Mouse (Mus musculus) kidney, adult 2 months (tissue): ENCODE results near the gene Abtb2. TPM values are rescaled to one million over a fixed set of nuclear protein-coding genes. Genes with fewer than 3 reads are reported as not detected.
"Not testable (repeated sequence)": the region's sequence is repeated elsewhere in the genome, so short reads cannot be mapped to it uniquely, and the experiment has no call there.

ENCODE experiments used
- DNase-seq: peaks from one replicate; pipeline ENCODE4 v3.0.0; 2021
- H3K27ac ChIP-seq: fragments of 200-500 bp; 2 replicates; pipeline ENCODE4 v1.5.1; 2012; ENCODE audit warnings: low read depth, low read length, control low read depth, inconsistent platforms; ENCODE audit not compliant: insufficient read depth
- H3K27me3 ChIP-seq: fragments of 200-500 bp; replicated peaks from 2 replicates; pipeline ENCODE4 v1.6.1; 2012; ENCODE audit warnings: mild to moderate bottlenecking, moderate library complexity, low read length, inconsistent platforms; ENCODE audit not compliant: control insufficient read depth, insufficient read depth
- H3K36me3 ChIP-seq: fragments of 200-500 bp; 2 replicates; pipeline ENCODE4 v1.6.1; 2012; ENCODE audit warnings: mild to moderate bottlenecking, moderate library complexity, low read length, inconsistent platforms; ENCODE audit not compliant: control insufficient read depth, insufficient read depth
- H3K4me1 ChIP-seq: fragments of 200-500 bp; 2 replicates; pipeline ENCODE4 v1.6.1; 2011; ENCODE audit warnings: low read length; ENCODE audit not compliant: control insufficient read depth, insufficient read depth
- H3K4me3 ChIP-seq: fragments of 200-500 bp; 2 replicates; pipeline ENCODE4 v1.5.1; 2011; ENCODE audit warnings: mild to moderate bottlenecking, low read depth, low read length, control low read depth; ENCODE audit not compliant: insufficient read depth
- CTCF ChIP-seq: fragments of 200-500 bp; conservative IDR thresholded peaks from 2 replicates; pipeline ENCODE4 v1.5.1; 2011; ENCODE audit warnings: low read depth, mild to moderate bottlenecking, control low read depth, low read length, moderate library complexity, mixed read lengths; ENCODE audit not compliant: insufficient read depth, insufficient read length
- POLR2A ChIP-seq: fragments of 200-500 bp; IDR thresholded peaks from one replicate; pipeline ENCODE4 v1.6.1; 2011; ENCODE audit warnings: low read depth, low read length, control low read depth
- WGBS: fragments of 180-500 bp; shearing (Covaris S2); methylation state at CpG from one replicate; pipeline ENCODE4 v1.1.7; 2018; 5-methylcytosine and 5-hydroxymethylcytosine counted together
- polyA plus RNA-seq: library from polyadenylated mRNA; depleted of rRNA; stranded (reverse); fragments of >200 nt; gene quantifications from 2 replicates; pipeline ENCODE4 v1.2.3, GENCODE M21; 2012; rRNA removed

The Abtb2 gene
- polyA plus RNA-seq = 11.6 and 12.0 TPM in 2 replicates

DNA sequence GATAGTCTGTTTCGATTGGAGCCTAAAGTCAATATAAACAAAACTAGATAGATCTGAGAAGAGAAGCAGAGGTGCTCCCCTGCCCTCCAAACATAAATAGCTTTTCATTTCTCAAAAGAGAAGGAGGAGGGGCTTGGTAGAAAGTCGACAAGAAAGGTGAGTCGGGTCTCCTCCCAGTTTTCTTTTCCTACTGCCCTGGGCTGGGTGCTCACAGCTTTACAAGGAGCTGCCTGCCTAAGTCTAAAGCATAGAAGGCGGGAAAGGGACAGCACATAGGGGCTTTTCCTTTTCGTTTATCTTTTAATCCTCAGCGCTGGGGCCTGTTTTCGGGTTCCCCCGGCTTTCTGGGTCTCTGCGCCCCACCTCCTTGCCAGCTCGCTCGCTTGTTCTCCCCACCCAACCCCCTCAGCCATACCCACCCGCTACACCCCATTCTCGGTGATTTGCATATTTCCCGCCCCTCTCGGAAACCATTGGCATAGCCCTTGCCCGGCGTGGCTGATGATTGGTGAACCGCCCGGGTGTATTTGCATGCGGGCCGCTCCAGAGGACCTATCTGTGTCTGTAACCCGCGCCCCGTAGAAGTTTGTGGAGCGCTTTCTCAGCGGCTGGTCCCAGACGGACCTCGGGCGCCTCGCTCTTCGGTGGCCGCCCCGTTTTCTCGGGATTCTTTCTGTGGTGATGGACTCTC lies at the start of gene Abtb2:
Gene Abtb2, plus strand, starts transcription at position 579 of the 691 bp plus-strand sequence.
- DNase-seq = peak; percentile 98
- H3K36me3 ChIP-seq = no peaks in the 10 kb centered on the region
- TF ChIP-seq CTCF (no peak), POLR2A (peak; percentile 92)
- peak within 1 kb of the TSS; percentile 90 for H3K4me3 ChIP-seq
- peak within 1 kb of the TSS; percentile 74 for H3K27ac ChIP-seq
- under 1% methylated on average over 34 of the region's 34 CpGs for WGBS
- H3K27me3 ChIP-seq = no peaks in the 10 kb centered on the region
- H3K4me1 ChIP-seq = peaks cover 20% of the 10 kb centered on the region; the same call in 1 of the 2 replicates

- TF ChIP-seq CTCF = no peak
- no peak for TF ChIP-seq POLR2A
- no peak overlapping the region for H3K27ac ChIP-seq
- H3K4me3 ChIP-seq = no peak overlapping the region
- WGBS = 51% methylated on average over 1 of the region's 1 CpGs
- no peaks in the 10 kb centered on the region for H3K4me1 ChIP-seq
- H3K27me3 ChIP-seq = no peaks in the 10 kb centered on the region
- DNase-seq = no peak
- H3K36me3 ChIP-seq = no peaks in the 10 kb centered on the region
Measured at GRCm38 (mm10) chr2:103516472-103516871, 49.6 kb upstream of the Abtb2 start.

DNA sequence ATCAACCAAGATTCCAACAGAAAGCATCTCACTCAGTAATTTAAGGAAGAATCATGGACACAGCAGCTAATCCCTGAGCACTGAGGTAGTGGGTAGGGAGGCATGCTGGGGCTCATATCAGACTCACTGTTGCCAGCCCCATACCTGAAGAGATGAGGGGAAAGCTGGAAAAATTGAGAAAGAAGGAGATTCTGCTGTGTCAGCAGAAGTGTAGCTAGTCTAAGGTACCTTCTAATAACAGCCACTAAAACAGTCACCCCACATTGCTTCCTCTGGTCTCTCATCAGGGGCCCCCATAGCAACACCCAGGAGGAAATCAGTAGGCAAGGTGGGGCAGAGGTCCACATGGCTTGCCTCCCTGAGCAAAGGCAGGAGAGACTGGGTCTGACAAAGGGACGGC lies 40.5 kb upstream of the Abtb2 start:
- H3K4me3 ChIP-seq = no peak overlapping the region

GRCm38 (mm10) chr2:103547132-103547531 lies 19.0 kb upstream of the Abtb2 start:
- DNase-seq = peak; percentile 89
- WGBS = 3% methylated on average over 2 of the region's 2 CpGs
- H3K27me3 ChIP-seq = no peaks in the 10 kb centered on the region
- no peaks in the 10 kb centered on the region for H3K4me1 ChIP-seq
- no peaks in the 10 kb centered on the region for H3K36me3 ChIP-seq
- TF ChIP-seq CTCF (peak; percentile 100), POLR2A (no peak)
- H3K4me3 ChIP-seq = no peak overlapping the region
- H3K27ac ChIP-seq = no peak overlapping the region

More for the DNA sequence above, 40.5 kb upstream of the Abtb2 start:
- no peaks in the 10 kb centered on the region for H3K36me3 ChIP-seq
- H3K27ac ChIP-seq = no peak overlapping the region
- H3K4me1 ChIP-seq = no peaks in the 10 kb centered on the region
- WGBS = 87% methylated on average over 1 of the region's 1 CpGs
- no peak for DNase-seq
- no peaks in the 10 kb centered on the region for H3K27me3 ChIP-seq
- TF ChIP-seq POLR2A (no peak), CTCF (no peak)

DNA sequence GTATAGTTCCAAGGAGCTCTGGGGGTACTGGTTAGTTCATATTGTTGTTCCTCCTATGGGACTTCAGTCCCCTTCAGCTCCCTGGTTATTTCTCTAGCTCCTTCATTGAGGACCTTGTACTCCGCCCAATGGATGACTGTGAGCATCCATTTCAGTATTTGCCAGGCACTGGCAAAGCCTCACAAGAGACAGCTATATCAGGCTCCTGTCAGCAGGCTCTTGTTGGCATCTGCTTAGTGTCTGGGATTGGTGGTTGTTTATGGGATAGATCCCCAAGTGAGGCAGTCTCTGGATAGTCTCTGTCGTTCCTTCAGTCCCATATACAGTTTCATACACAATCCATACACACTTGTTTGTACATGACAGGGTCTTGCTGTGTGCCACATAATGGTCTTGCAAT lies 15.8 kb upstream of the Abtb2 start:
- not testable (repeated sequence) for H3K4me1 ChIP-seq, DNase-seq, H3K4me3 ChIP-seq, H3K36me3 ChIP-seq, H3K27ac ChIP-seq, H3K27me3 ChIP-seq
- WGBS = 96% methylated on average over 2 of the region's 2 CpGs

GRCm38 (mm10) chr2:103554041-103554440 lies 12.1 kb upstream of the Abtb2 start:
- H3K4me1 ChIP-seq = no peaks in the 10 kb centered on the region
- no peaks in the 10 kb centered on the region for H3K36me3 ChIP-seq
- no peak overlapping the region for H3K4me3 ChIP-seq
- H3K27me3 ChIP-seq = no peaks in the 10 kb centered on the region
- TF ChIP-seq CTCF (no peak), POLR2A (no peak)
- 46% methylated on average over 2 of the region's 2 CpGs for WGBS
- no peak overlapping the region for H3K27ac ChIP-seq
- DNase-seq = no peak

GRCm38 (mm10) chr2:103556125-103556877 lies 9.8 kb upstream of the Abtb2 start:
- no peaks in the 10 kb centered on the region for H3K4me1 ChIP-seq
- H3K27me3 ChIP-seq = no peaks in the 10 kb centered on the region
- no peak overlapping the region for H3K27ac ChIP-seq
- TF ChIP-seq POLR2A (no peak), CTCF (peak; percentile 53)
- no peak overlapping the region for H3K4me3 ChIP-seq
- H3K36me3 ChIP-seq = no peaks in the 10 kb centered on the region
- 56% methylated on average over 10 of the region's 10 CpGs for WGBS
- DNase-seq = peak; percentile 63
